Mouse (Mus musculus) CH12F3 (cell line): Measurements from ENCODE around the gene Zfp977.
"Not testable (repeated sequence)": the region's sequence is repeated elsewhere in the genome, so short reads cannot be mapped to it uniquely, and the experiment has no call there.

Source experiments
- in situ Hi-C: fragments of 300-500 bp; cut with MboI; formaldehyde crosslinking; loops from 2 replicates; pipeline ENCODE4 v1.14.3; 2020; ENCODE audit warnings: low sequenced_read_pairs

The Zfp977 gene

DNA sequence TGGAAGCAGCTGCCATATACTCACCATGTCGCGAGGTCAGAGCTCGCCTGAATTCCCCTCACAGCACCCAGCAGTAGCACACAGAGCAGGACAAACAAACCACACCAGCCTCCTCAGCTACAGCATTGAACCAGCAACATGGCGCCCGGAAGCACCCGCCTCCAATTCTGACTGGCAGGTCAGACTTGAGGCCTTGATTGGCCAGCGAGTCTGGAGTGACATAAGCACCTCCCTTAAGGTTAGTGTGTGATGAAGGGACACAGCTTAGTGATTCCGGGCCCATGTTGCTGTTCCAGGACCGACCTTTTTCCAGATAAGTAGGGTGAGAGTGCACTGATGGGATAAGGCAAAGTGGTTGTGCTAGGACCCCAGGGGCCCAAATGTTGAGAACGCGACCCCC is at the start of gene Zfp977:
Zfp977 (minus strand) TSS at position 135 of the 400 bp plus-strand sequence.
- in situ Hi-C loops, result not testable (repeated sequence)

DNA sequence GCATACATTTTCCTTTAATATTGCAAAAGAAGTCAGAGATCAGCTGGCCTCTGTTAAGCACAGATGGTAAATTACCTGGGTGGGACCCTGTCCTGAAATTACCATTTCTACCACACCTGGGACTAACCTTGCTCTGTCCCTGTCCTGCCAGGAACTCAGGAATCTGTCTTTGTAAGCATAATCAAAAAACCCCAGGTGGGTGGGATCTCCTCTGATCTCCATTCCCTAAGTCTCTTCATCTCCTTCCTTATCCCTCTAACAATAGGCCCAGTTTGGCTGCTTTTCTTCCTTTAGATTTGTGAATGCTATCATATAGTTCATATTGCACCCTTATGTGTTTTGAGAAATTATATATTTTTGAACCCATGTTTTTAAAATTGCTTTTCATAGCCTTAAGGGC is 38.7 kb upstream of the Zfp977 start:
- in situ Hi-C loops, result not testable (repeated sequence)

DNA sequence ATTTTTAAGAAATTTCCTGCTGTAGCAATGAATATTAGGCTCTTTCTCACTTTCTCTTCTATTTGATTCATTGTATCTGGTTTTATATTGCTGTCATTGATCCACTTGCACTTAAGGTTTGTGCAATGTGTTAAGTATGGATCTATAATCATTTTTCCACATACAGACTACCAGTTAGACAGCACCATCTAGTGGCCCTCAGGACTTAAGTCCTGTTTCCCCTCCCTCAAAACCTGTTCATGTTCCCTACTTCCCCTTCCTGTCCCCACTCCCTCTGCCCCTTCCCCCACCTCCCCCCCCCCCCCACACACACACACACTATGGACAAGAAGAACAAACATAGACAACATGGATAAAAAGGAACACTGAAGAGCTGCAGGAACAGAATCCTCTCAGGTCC is 3.3 kb upstream of the Zfp977 start:
- in situ Hi-C loops, result not testable (repeated sequence)

- in situ Hi-C loops, result not testable (repeated sequence)
Observed at GRCm38 (mm10) chr7:42591311-42591710, 1.0 kb downstream of the Zfp977 start.

DNA sequence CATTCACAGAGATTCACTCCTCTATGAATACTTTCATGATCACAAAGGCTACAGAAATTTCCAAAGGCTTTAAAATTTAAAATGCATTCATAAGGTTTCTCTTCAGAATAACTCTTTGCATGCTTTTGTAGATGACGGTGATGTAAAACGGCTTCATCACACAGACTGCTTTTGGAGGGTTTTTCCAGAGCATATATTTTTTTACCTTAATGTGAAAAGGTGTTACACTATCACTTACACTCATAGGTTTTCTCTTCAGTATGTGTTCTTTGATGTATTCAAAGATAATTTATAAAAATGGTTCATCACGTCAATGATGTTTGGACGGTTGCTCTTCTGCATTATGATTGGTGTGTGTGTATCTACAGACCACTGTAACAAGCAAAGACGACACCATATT is 13.9 kb downstream of the Zfp977 start, which contains the start of gene Gm21028:
Gm21028 (minus strand) TSS at position 101 of the 400 bp plus-strand sequence.
- in situ Hi-C loops, result no loop called here

DNA sequence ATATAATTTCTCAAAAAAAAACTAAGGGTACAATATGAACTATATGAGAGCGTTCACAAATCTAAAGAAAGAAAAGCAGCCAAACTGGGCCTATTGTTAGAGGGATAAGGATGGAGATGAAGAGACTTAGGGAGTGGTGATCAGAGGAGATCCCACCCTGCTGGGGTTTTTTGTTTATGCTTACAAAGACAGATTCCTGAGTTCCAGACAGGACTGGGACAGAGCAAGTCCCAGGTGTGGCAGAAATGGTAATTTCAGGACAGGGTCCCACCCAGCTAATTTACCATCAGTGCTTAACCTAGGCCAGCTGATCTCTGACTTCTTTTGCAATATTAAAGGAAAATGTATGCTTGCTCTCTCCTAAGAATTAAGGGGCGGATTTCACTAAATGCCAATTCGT is 40.6 kb downstream of the Zfp977 start:
- in situ Hi-C loops, result no loop called here
